Mouse (Mus musculus): ENCODE measurements around the gene Gdpd3.
A peak's percentile ranks its signal among the peaks of the same experiment; 100 is the strongest.

Gdpd3 gene

GRCm38 (mm10) chr7:126789141-126789540, 23.0 kb downstream of the Gdpd3 start:
- DNase-seq (ENCODE audit: low spot score in 2 of 2) = no peak

- peak; percentile 93 to 96 for DNase-seq (ENCODE audit: low spot score in 2 of 2)
These were observed 26.0 kb downstream of the Gdpd3 start, which contains the start of gene Ppp4c for GRCm38 (mm10) chr7:126791851-126792720. Gene Ppp4c, minus strand, starts transcription at chr7:126792496.

DNA sequence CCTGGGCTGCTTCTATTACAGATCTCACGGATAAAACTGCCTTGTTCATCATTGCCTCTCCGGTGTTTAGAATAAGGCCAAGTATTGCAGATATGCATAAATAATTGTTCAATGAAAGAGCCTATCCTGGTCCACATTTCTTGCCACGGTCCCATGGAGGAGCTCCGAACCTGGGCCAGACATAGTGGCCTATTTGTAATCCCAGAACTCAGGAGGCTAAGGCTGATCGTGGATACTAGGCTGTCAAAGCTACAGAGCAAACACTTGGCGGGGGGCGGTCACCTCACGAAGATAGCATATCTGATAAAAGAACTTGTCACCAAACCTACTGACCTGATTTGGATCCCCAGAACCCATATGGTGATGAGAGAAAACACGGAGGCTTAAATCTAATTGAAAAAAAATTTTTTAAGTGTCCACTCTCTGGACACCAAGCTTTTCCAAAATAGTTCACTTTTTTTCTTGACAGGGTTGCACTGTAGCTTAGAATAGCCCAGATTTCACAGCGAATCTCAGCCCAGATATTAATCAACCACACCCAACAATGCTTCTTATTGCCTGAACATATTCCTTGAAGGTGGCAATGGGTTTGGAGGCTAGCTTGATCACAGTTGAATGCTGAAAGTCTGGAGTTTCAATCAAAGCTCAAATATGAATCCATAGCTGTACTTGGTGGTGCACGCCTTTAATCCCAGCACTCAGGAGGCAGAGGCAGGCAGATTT, 26.7 kb downstream of the Gdpd3 start:
- no peak for DNase-seq (ENCODE audit: low spot score in 2 of 2)

- no peak for DNase-seq (ENCODE audit: low spot score in 2 of 2)
These were observed 27.5 kb downstream of the Gdpd3 start for GRCm38 (mm10) chr7:126793456-126794270.

GRCm38 (mm10) chr7:126794271-126794605, 28.1 kb downstream of the Gdpd3 start:
- DNase-seq (ENCODE audit: low spot score in 2 of 2) = no peak

DNA sequence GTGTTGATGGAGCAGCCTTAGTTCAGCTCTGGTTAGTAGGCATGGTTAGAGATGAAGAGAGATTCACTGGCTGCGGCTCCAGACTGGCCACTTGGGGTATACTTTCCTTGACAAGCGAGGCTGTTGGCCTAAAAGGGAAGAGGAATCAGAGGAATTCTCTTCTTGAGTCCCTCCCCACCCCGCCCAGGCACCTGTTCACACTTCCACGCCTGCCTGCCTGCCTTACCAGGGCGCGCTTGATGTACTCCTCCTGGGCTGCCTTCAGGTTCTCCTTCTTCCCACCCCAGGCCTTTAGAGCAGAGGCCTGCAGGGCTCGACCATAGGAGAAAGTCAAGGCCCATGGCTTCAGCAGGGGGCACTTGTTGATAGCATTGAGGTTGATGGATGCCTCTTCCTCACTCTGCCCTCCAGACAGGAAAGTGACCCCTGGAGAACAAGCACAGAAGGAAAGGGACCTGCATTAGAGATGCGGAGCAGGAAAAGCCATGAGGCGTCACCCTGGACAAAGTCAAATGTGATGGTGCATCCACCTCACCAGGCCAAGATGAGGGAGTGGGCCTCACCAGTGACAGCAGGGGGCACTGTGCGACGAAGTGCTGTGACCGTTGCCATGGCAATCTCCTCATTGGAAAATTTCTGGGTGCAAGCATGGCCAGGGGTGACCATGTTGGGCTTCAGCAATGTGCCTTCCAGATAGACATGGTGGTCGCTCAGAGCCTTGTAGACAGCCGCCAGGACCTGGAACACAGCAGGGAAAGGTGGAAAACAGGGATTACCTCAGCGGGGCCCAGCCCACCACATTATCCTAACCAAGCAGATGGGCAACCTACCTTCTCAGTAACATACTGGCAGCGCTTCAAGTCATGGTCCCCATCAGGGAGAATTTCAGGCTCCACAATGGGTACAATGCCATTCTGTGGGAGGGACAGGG, 29.5 kb downstream of the Gdpd3 start:
- no peak for DNase-seq (ENCODE audit: low spot score in 2 of 2)

DNA sequence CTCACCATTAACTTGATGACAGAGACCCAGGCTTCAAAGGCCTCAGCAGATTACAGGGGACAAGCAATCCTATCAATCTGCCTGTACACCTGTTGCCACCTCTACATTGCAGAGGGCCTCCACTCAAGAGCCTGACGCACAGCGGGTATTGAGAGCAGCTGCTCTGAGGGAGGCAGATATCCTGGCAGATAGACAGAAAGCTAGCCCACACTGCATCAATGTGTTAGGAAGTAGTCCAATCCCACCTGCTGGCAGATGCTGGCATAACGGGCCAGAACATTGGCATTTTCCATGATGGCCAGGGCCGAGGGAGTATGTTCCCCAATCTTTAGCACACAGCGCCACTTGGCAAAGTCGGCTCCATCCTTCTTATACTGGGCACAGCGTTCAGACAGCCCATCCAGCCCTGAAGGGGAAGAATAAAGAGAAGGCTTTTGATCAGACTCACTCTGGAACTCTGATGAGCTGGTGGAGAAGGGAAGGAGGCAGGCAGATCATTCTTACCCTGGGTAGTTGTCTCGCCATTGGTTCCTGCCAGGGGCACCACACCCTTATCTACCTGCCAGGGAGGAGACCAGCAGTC, 30.3 kb downstream of the Gdpd3 start:
- DNase-seq (ENCODE audit: low spot score in 2 of 2) = no peak

GRCm38 (mm10) chr7:126797411-126798126, 31.4 kb downstream of the Gdpd3 start, which contains the start of gene Fam57b:
Gene Fam57b, plus strand, starts transcription at chr7:126797668.
- no peak for DNase-seq (ENCODE audit: low spot score in 2 of 2)

DNA sequence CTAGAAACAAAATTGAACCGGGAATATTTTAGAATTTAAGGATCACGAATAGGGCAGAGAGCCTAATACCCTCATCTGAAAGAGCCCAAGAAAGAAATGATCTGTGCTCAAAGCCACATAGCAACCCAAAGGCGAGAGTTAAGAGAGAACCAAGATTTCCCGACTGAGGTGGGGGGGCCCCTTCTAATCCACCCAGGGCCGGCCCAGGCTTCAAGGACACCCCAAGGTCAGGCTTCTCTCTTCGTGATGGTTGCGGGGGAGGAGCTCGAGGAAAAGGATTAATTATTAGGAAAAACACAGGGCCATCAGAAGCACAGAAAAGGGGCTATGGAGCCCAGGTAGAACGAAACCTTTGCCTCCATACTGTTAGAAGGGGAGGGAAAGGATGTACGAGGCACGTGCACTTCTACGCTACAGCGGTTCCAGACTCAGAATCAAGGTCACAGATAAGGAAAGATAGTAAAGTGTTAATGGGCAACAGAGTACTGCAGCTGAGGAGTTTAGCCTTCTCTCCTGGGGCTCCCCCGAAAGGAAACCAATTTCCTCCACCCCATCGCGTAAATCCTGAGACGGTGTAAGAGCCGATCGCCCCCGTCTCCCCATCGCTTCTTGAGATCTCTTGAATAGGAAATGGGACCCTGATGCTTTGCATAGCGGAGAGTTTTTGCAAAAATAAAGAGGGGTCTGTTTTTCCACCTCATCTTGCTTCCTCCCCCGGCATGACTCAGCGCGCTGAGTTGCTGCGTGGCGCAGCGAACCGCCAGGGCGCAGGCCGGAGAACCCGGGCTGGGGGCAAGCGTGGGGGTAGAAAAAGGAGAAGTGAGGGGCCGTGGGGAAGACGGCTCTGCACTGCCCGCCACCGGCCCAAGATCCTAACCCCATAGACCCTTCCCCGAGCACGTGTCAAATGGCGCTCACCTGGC, 32.3 kb downstream of the Gdpd3 start:
- DNase-seq (ENCODE audit: low spot score in 2 of 2) = no peak

DNA sequence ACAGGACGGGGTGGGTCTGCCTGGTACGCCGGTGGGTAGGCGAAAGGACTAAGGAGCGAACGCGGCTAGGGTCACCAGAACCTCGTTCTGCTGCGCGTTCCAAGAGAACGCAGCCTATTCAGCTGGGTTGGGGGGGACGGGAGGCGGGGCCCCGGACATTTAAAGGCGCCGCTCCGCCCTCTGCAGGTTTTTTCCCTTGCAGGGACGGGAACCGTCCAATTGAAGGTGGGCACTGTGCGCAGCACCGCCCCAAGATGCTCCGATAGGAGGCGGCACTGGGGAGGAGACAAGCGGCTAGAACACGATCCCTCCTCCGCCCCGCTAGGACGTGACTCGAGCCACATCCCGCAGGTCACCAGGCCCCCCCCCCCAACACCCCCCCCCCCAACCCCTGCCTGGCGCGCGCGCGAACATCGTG, 32.9 kb downstream of the Gdpd3 start:
- DNase-seq (ENCODE audit: low spot score in 2 of 2) = peak; percentile 93 to 98

DNA sequence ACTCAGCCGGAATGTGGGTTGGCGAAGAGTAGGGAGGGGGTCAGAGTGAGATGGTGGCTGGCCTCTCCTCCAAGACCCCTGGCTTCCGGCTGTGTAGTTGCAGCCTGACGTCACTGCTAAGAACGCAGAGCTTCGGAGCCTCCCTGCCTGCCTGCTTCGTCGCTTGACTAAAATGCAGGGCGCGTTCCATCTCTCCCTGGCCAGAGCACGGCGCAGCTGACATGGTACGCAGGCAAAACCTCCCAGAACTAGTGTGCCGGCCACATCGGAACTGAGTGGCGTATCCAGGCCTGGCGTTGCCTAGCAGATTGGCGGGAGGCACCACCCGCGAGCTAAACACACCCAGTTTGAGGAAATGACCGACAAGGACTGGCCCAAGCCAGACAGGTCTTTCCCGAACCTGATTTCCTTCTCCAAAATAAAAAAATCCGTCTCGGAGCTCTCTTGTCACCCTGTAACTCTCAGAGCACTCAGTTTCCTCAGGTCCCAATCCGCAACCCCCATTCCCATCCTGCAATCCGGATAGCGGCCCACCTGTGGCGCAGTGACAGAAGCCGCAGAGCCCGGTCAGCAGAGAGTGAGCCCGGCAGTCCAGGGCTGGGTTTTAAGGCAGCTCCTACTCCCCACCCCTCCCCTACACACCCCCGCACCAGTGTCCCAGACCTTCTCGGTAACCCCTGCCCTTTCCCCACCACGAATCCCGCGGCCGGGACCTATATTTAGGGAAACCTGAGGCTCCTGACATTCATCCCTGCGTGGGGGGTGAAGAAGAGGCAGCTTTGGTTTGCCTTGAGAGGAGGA, 33.5 kb downstream of the Gdpd3 start:
- DNase-seq (ENCODE audit: low spot score in 2 of 2) = peak; percentile 42 to 74

DNA sequence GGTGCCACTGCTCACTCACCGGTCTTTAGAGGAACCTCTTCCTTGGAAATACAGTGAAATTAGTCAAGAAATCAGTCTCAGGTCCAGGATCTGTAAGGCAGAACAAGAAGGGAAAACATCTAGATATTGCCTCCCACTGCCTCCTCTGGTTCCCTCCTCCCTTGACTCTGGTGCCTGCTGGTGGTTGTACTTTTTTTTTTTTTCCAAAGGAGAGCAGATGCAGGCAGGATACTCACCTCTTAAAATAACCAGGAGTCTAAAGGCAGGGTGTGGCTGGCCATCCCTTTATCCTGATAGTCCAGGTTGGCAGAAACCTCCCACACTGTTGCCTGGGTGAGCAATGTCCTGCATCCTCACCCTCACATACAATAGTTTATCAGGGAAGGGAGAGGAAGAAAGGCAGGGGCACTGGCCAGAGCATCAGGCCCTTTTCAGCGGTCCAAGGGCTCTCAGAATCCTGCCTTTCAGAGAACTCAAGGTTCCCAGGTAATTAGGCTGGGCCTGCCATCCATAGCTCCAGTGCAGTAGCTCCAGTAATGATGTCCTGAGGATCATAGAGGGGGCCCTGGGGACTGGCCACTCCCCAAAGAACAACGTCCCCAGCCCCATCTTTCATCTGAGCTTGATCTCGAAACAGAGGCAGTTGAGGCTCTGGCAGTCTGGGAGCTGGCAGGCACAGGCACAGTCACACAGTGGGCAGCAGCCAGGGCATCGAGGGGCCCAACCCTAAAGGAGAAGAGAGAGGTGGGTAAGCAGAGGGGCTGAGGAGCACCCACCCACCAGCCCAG, 34.3 kb downstream of the Gdpd3 start:
- no peak for DNase-seq (ENCODE audit: low spot score in 2 of 2)

- DNase-seq (ENCODE audit: low spot score in 2 of 2) = no peak
These were observed 34.9 kb downstream of the Gdpd3 start for GRCm38 (mm10) chr7:126801057-126801422.

DNA sequence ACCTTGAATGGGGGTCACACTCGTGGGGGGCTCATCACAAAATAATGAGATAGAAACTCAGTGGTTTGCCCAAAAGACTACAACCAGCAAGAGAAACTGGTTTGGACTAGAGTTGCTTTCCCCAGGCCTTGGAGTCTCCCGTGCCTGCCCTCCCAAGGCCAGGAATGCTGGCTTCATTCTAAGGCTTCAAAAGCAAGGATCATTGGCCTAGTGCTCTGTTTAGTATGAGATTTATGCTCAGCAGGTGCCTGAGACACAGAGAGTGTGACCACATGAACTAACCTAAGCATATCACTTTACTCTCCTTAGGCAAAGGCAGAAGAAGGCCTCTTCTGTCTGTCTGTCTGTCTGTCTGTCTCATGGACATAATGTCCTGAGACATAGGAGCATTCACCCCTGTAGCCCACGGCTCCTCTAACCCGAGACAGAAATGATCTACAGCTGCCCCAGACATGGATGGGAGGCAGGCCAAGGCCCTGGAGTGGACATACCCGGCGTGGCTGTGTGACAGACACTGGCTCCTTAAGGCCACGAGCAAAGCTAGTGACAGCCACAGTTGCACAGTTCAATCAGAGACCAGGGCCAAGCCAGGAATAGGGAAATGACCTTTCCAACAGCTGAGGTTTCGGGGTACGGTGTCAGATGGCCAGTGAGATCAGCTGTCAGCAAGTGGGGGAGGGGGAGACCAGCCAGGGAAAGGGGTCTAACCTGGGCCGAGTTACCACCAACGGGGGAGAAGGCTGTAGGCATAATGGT, 36.2 kb downstream of the Gdpd3 start:
- no peak for DNase-seq (ENCODE audit: low spot score in 2 of 2)

- no peak for DNase-seq (ENCODE audit: low spot score in 2 of 2)
These were observed 37.0 kb downstream of the Gdpd3 start for GRCm38 (mm10) chr7:126803181-126803580.

DNA sequence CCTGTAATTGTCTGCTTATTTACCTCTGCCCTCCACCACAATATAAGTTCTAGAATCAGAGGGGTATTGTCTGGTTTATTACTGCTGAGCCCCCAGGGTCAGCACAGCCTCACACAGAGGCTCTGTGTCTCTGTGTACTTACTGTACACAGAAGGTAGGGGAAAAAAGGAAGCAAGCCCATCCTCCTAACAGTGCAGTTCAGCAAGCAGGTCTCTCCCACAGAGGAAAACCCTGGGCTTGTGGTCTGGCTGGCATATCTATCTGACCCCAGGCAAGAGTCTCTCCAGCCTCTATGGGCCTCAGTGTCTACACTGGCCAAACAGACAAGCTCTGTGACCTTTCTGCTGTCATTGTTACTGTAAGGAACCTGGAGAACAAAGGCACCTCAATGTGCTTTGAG, 37.6 kb downstream of the Gdpd3 start:
- no peak for DNase-seq (ENCODE audit: low spot score in 2 of 2)

Data from urinary bladder, postnatal 36 days (tissue).